Mouse (Mus musculus) bone marrow, adult 2 months (tissue): ENCODE measurements around the gene Map3k10. TPM values are rescaled to one million over a fixed set of nuclear protein-coding genes. Genes with fewer than 3 reads are reported as not detected.

Source experiments
- H3K27ac ChIP-seq: fragments of 200-500 bp; 2 replicates; pipeline ENCODE4 v1.5.1; 2012; ENCODE audit warnings: low read depth, mild to moderate bottlenecking, control low read depth, inconsistent platforms, low read length; ENCODE audit not compliant: control insufficient read depth, poor library complexity, insufficient read depth
- H3K4me1 ChIP-seq: fragments of 200-500 bp; 2 replicates; pipeline ENCODE4 v1.6.1; 2011; ENCODE audit warnings: low read length; ENCODE audit not compliant: control insufficient read depth, insufficient read depth
- H3K4me3 ChIP-seq: fragments of 200-500 bp; replicated peaks from 2 replicates; pipeline ENCODE3; 2011; ENCODE audit warnings: mild to moderate bottlenecking, low read depth, low read length, control low read depth; ENCODE audit not compliant: control insufficient read depth
- CTCF ChIP-seq: fragments of 200-500 bp; IDR thresholded peaks from 2 replicates; pipeline ENCODE4 v1.5.1; 2011; ENCODE audit warnings: low read length, control low read depth; ENCODE audit not compliant: control insufficient read depth, insufficient read depth
- POLR2A ChIP-seq: fragments of 200-500 bp; IDR thresholded peaks from 2 replicates; pipeline ENCODE4 v1.6.1; 2011; ENCODE audit warnings: low read depth, mild to moderate bottlenecking, control low read depth, low read length, borderline replicate concordance; ENCODE audit not compliant: control insufficient read depth
- WGBS: fragments of 180-500 bp; shearing (Covaris S2); methylation state at CpG from one replicate; pipeline ENCODE4 v1.1.7; 2018; 5-methylcytosine and 5-hydroxymethylcytosine counted together
- polyA plus RNA-seq: library from polyadenylated mRNA; stranded (reverse); fragments of >200 nt; gene quantifications from 2 replicates; pipeline ENCODE4 v1.2.4, GENCODE M21; 2011; ENCODE audit warnings: low replicate concordance; ENCODE audit not compliant: missing spikeins, insufficient read depth, insufficient read length

The Map3k10 gene
- polyA plus RNA-seq, 1 experiment, result 6.5 TPM

DNA sequence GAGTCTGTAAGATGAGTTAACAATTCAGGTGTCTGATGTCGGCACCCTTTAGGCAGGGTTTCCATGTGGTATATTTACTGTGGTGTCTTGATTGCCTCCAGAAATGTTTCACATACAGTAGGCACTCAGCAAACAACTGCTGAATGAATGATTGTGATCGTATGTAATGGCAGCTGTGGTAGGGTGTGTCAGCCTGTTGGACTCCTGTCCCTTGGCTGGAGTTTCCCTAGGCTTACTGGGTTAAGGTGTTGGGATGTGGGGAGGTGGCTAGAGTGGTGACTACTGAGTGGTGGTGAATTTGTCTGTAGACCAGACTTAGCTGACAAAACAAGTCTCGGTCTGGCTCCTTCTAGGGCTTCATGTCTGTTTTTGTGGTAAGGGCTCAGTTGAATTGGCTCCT lies 64.0 kb downstream of the Map3k10 start:
- TF ChIP-seq POLR2A (no peak), CTCF (no peak)
- peaks cover 6% of the 10 kb centered on the region for H3K4me1 ChIP-seq
- H3K27ac ChIP-seq, result no peak overlapping the region
- no peak overlapping the region for H3K4me3 ChIP-seq
- WGBS, result 90% methylated on average over 3 of the region's 3 CpGs

DNA sequence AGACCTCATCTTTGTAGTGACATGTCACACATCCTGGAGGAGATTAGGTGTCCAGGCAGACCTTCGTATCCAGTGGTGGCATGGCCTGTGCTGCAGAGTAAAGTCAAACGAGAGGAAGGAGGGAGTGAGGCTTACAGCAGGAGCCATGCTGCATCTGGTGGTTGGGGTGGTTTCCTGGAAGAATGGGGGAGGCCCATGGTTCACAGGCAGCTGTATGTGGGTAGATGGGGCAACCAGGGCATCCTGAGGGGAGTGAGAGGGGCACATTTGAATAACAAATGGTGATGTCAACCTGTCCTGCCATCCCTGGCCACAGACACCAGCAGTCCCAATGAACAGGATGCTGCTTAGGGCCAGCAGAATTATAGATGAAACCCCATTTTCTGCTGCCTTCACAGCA lies 64.7 kb downstream of the Map3k10 start:
- Histone ChIP-seq H3K4me1 (peaks cover 8% of the 10 kb centered on the region), H3K4me3 (no peak overlapping the region), H3K27ac (no peak overlapping the region)
- WGBS, result 30% methylated on average over 2 of the region's 2 CpGs
- TF ChIP-seq POLR2A (no peak), CTCF (no peak)

DNA sequence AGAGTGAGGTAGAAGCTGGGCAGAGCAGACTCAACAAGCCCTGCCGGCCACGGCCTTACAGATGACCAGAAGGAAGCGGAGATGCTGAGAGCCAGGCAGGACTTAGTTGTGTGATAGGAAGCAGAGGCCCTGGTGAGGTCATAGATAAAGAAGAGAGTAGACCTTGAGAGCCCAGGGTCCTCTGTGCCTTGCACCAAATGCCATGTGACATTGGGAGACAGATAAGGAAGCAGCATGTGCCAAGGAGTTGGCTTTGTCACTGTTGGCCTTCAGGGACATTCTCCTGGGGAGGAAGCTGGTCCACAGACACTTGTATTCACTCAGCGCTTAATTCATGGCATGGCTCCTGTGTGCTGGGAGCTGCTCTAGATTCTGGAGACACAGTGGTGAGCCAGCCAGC lies 65.1 kb downstream of the Map3k10 start:
- WGBS, result 62% methylated on average over 4 of the region's 4 CpGs
- TF ChIP-seq CTCF (no peak), POLR2A (no peak)
- Histone ChIP-seq H3K4me3 (no peak overlapping the region), H3K27ac (no peak overlapping the region), H3K4me1 (peaks cover 8% of the 10 kb centered on the region)

DNA sequence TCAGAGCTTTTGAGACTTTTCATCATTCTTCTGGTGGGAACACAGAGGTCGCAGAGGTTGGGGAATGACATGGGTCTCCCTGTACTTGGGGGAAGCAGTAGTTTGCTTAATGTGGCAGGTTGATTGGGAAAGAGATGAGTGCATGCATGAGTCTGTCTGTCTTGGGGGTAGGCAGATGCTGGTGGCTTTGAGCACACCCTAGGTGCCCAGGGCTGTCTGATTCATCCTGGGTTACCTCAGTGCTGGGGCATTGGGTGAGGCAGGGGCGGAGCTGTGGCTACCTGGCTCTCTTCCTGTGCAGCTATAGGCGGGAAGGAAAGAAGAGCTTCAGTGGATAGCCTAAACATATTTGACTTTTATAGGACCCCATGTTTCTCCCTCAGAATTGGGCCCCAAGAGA lies 66.3 kb downstream of the Map3k10 start:
- H3K4me3 ChIP-seq, result no peak overlapping the region
- WGBS, result 43% methylated on average over 3 of the region's 3 CpGs
- H3K4me1 ChIP-seq, result peaks cover 8% of the 10 kb centered on the region
- no peak for TF ChIP-seq POLR2A
- TF ChIP-seq CTCF, result no peak
- H3K27ac ChIP-seq, result no peak overlapping the region

DNA sequence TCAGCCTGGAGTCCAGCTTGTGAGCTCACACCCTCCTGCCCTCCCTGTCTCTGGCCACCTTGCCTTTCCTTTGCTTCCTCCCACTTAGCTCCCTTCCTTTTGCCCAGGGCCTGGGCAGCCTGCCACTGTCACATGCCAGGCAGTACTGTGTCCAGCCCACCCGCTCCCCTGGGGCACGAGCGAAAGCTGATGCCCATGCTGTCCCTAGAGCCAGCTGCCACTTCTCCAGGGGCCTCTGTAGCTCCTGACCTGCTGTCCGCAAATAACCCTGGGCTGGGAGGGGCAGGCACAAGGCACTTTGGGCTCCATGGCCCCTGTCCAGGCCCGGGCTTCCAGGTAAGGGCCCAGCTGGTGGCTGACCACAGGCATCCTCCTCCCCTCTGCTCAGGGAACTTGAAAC lies 66.8 kb downstream of the Map3k10 start:
- Histone ChIP-seq H3K4me3 (no peak overlapping the region), H3K4me1 (peaks cover 8% of the 10 kb centered on the region), H3K27ac (peak overlapping the region; percentile 41; the same call in 1 of the 2 replicates)
- 35% methylated on average over 5 of the region's 5 CpGs for WGBS
- TF ChIP-seq CTCF (no peak), POLR2A (no peak)

DNA sequence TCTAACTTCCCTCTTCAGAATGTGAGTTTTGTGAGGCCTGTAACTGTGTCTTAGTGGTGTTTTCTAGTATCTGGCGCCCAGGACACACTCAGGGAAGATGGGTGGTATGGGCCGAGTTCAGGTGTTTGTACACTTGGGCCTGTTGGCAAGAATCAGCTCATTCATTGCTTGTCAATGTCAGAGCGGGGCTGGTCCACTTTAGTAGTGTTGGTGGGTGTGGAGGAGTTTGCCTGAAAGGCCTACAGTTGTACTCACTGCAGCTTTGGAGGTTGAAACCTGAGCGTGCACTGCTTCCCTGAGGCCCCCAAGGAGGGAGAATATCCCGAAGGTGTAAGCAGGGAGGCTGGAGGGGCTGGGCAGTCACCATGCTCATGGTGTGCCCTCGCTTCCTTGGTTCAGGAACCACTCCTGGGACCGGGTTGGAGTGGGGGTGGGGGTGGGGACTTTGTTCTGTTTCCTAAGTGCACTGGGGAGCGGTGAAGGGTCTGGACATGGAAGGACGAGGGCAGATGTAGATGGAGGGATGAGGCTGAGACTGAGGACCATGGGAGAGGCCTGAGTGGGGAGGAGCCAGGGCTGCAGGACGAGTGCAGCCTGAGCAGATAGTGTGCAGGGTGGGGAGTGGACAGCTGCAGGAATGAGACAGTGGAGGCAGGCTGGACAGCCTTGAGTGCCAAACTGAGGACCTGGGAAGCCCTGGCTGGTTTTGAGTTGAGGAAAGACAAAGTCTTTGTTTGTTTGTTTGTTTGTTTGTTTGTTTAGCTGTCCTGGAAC lies 67.7 kb downstream of the Map3k10 start:
- H3K27ac ChIP-seq, result no peak overlapping the region
- H3K4me3 ChIP-seq, result no peak overlapping the region
- peaks cover 8% of the 10 kb centered on the region for H3K4me1 ChIP-seq
- TF ChIP-seq CTCF (no peak), POLR2A (no peak)
- 56% methylated on average over 10 of the region's 10 CpGs for WGBS

Other genes with a start within 250 kb of the Map3k10 start
- gene Sptbn4, start 226.9 kb downstream of the Map3k10 start, polyA plus RNA-seq, result 0.11 and 0.62 TPM in 2 replicates
- gene Blvrb, start 226.6 kb downstream of the Map3k10 start, polyA plus RNA-seq, result 323 and 400 TPM in 2 replicates
- 34.3 and 61.0 TPM in 2 replicates for gene Sertad3, start 200.8 kb downstream of the Map3k10 start, polyA plus RNA-seq
- 20.9 and 33.8 TPM in 2 replicates for gene Sertad1, start 187.7 kb downstream of the Map3k10 start, polyA plus RNA-seq
- 0.79 and 3.4 TPM in 2 replicates for gene Prx, start 175.3 kb downstream of the Map3k10 start, polyA plus RNA-seq
- 0.45 and 0.77 TPM in 2 replicates for gene Hipk4, start 151.3 kb downstream of the Map3k10 start, polyA plus RNA-seq
- 27.9 and 52.2 TPM in 2 replicates for gene Pld3, start 121.4 kb downstream of the Map3k10 start, polyA plus RNA-seq
- 8.1 and 19.0 TPM in 2 replicates for gene 2310022A10Rik, start 121.4 kb downstream of the Map3k10 start, polyA plus RNA-seq
- 44.5 and 71.2 TPM in 2 replicates for gene Akt2, start 83.0 kb downstream of the Map3k10 start, polyA plus RNA-seq
- not detected in 2 replicates for gene Ttc9b, start 20.7 kb downstream of the Map3k10 start, polyA plus RNA-seq
- 1.2 and 4.2 TPM in 2 replicates for gene Zfp607b, start 14.7 kb upstream of the Map3k10 start, polyA plus RNA-seq
- 2.7 and 4.5 TPM in 2 replicates for gene Zfp60, start 56.8 kb upstream of the Map3k10 start, polyA plus RNA-seq
- gene Zfp626, start 132.6 kb upstream of the Map3k10 start, polyA plus RNA-seq, result 2.0 and 3.8 TPM in 2 replicates
- gene Zfp59, start 164.0 kb upstream of the Map3k10 start, polyA plus RNA-seq, result 0.95 and 1.2 TPM in 2 replicates
- 0.40 and 2.3 TPM in 2 replicates for gene Zfp607a, start 182.9 kb upstream of the Map3k10 start, polyA plus RNA-seq